Mouse (Mus musculus): Measurements from ENCODE around the gene Dtl.
A peak's percentile ranks its signal among the peaks of the same experiment; 100 is the strongest.

Gene Dtl

GRCm38 (mm10) chr1:191575458-191576247, at the start of gene Dtl, which contains the start of gene Ints7:
Gene Dtl, minus strand, starts transcription at chr1:191575544.
Gene Ints7, plus strand, starts transcription at chr1:191575636.
- DNase-seq (ENCODE audit: inconsistent age in 2 of 2, low spot score in 1 of 2): peak; percentile 100

GRCm38 (mm10) chr1:191625026-191625425, 49.7 kb upstream of the Dtl start:
- DNase-seq (ENCODE audit: inconsistent age in 2 of 2, low spot score in 1 of 2): no peak

- DNase-seq (ENCODE audit: inconsistent age in 2 of 2, low spot score in 1 of 2): no peak
Measured at GRCm38 (mm10) chr1:191624492-191624891, 49.1 kb upstream of the Dtl start.

- peak; percentile 30 to 39 for DNase-seq (ENCODE audit: inconsistent age in 2 of 2, low spot score in 1 of 2)
Measured at GRCm38 (mm10) chr1:191622801-191623200, 47.5 kb upstream of the Dtl start.

- DNase-seq (ENCODE audit: inconsistent age in 2 of 2, low spot score in 1 of 2): peak; percentile 25 to 76
Measured at GRCm38 (mm10) chr1:191621096-191621495, 45.8 kb upstream of the Dtl start.

- no peak for DNase-seq (ENCODE audit: inconsistent age in 2 of 2, low spot score in 1 of 2)
Measured at GRCm38 (mm10) chr1:191618067-191618766, 42.9 kb upstream of the Dtl start.

- no peak for DNase-seq (ENCODE audit: inconsistent age in 2 of 2, low spot score in 1 of 2)
Measured at GRCm38 (mm10) chr1:191617589-191617988, 42.2 kb upstream of the Dtl start.

- no peak for DNase-seq (ENCODE audit: inconsistent age in 2 of 2, low spot score in 1 of 2)
Measured at GRCm38 (mm10) chr1:191616245-191616644, 40.9 kb upstream of the Dtl start.

GRCm38 (mm10) chr1:191612877-191613276, 37.5 kb upstream of the Dtl start:
- no peak for DNase-seq (ENCODE audit: inconsistent age in 2 of 2, low spot score in 1 of 2)

GRCm38 (mm10) chr1:191611686-191612085, 36.3 kb upstream of the Dtl start:
- no peak for DNase-seq (ENCODE audit: inconsistent age in 2 of 2, low spot score in 1 of 2)

- DNase-seq (ENCODE audit: inconsistent age in 2 of 2, low spot score in 1 of 2): no peak
Measured at GRCm38 (mm10) chr1:191610357-191610756, 35.0 kb upstream of the Dtl start.

GRCm38 (mm10) chr1:191609578-191609977, 34.2 kb upstream of the Dtl start:
- DNase-seq (ENCODE audit: inconsistent age in 2 of 2, low spot score in 1 of 2): no peak

- DNase-seq (ENCODE audit: inconsistent age in 2 of 2, low spot score in 1 of 2): no peak
Measured at GRCm38 (mm10) chr1:191609051-191609450, 33.7 kb upstream of the Dtl start.

GRCm38 (mm10) chr1:191604690-191605089, 29.3 kb upstream of the Dtl start:
- DNase-seq (ENCODE audit: inconsistent age in 2 of 2, low spot score in 1 of 2): no peak

GRCm38 (mm10) chr1:191599210-191599609, 23.9 kb upstream of the Dtl start:
- DNase-seq (ENCODE audit: inconsistent age in 2 of 2, low spot score in 1 of 2): no peak

GRCm38 (mm10) chr1:191596076-191596475, 20.7 kb upstream of the Dtl start:
- no peak for DNase-seq (ENCODE audit: inconsistent age in 2 of 2, low spot score in 1 of 2)

GRCm38 (mm10) chr1:191592016-191592720, 16.8 kb upstream of the Dtl start:
- DNase-seq (ENCODE audit: inconsistent age in 2 of 2, low spot score in 1 of 2): no peak

- no peak for DNase-seq (ENCODE audit: inconsistent age in 2 of 2, low spot score in 1 of 2)
Measured at GRCm38 (mm10) chr1:191588749-191589148, 13.4 kb upstream of the Dtl start.

GRCm38 (mm10) chr1:191587062-191587461, 11.7 kb upstream of the Dtl start:
- peak in 1 of 2 experiments; percentile 40 for DNase-seq (ENCODE audit: inconsistent age in 2 of 2, low spot score in 1 of 2)

- DNase-seq (ENCODE audit: inconsistent age in 2 of 2, low spot score in 1 of 2): no peak
Measured at GRCm38 (mm10) chr1:191585704-191586103, 10.4 kb upstream of the Dtl start.

GRCm38 (mm10) chr1:191584483-191584882, 9.1 kb upstream of the Dtl start:
- no peak for DNase-seq (ENCODE audit: inconsistent age in 2 of 2, low spot score in 1 of 2)

GRCm38 (mm10) chr1:191583836-191584235, 8.5 kb upstream of the Dtl start:
- DNase-seq (ENCODE audit: inconsistent age in 2 of 2, low spot score in 1 of 2): no peak
